Mouse (Mus musculus) bone marrow, adult 2 months (tissue): ENCODE measurements at regions not wholly inside any gene's neighbourhood (a gene's known extent, or its start where the extent isn't known, plus 50 kb on each side); places are given as distances from the start of the nearest gene placed in this dataset.

Experiments
- CTCF ChIP-seq: fragments of 200-500 bp; IDR thresholded peaks from 2 replicates; pipeline ENCODE4 v1.5.1; 2011; ENCODE audit warnings: low read length, control low read depth; ENCODE audit not compliant: control insufficient read depth, insufficient read depth
- POLR2A ChIP-seq: fragments of 200-500 bp; IDR thresholded peaks from 2 replicates; pipeline ENCODE4 v1.6.1; 2011; ENCODE audit warnings: low read depth, mild to moderate bottlenecking, control low read depth, low read length, borderline replicate concordance; ENCODE audit not compliant: control insufficient read depth

- peak; percentile 79 for TF ChIP-seq CTCF
- no peak for TF ChIP-seq POLR2A
Observed at GRCm38 (mm10) chr6:127359391-127359874, 87.2 kb upstream of the Parp11 start.
